Mouse (Mus musculus) cerebellum, adult 18-20 months (tissue): Measurements from ENCODE around the gene Ttc39d.
"Not testable (repeated sequence)": the region's sequence is repeated elsewhere in the genome, so short reads cannot be mapped to it uniquely, and the experiment has no call there.

ENCODE experiments used
- DNase-seq, 2 experiments: peaks; one replicate each; pipeline ENCODE4 v3.0.0; 2021

The Ttc39d gene

GRCm38 (mm10) chr17:80199160-80199778 is 8.0 kb upstream of the Ttc39d start:
- DNase-seq = no peak

DNA sequence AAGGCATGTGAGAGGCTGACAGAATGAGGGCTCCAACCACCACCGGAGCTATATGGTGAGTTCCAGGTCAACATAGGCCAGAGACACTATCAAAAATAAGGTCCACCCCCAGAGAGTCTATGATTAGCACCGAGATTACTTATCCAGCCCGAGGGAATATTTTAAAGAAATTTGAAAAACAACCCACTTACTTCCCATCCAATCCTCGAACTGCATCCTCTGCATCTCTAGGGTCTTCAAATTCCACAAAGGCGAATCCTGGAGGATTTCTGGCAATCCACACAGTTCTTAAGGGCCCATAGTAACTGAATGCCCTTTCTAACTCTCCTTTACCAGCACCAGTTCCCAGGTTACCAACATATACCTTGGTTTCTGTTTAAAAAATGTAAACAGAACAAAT is 1.6 kb upstream of the Ttc39d start:
- DNase-seq = no peak

GRCm38 (mm10) chr17:80206301-80206670 is 974 bp upstream of the Ttc39d start:
- peak; percentile 62 to 72 for DNase-seq

DNA sequence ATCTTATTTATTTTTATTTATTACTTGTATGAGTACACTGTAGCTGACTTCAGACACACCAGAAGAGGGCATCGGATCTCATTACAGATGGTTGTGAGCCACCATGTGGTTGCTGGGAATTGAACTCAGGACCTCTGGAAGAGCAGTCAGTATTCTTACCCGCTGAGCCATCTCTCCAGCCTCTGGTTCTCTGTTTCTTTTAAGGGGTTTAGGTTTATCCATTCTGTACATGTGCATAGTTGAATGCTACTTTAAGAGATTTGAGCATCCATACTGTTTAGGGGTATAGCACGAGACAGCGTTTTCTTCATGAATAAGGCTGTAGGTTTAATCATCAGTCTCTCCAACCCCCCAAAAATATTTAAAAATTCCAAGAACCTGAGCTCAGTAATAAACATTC is 6.7 kb downstream of the Ttc39d start:
- not testable (repeated sequence) for DNase-seq

GRCm38 (mm10) chr17:80220131-80220530 is 12.9 kb downstream of the Ttc39d start:
- no peak for DNase-seq

DNA sequence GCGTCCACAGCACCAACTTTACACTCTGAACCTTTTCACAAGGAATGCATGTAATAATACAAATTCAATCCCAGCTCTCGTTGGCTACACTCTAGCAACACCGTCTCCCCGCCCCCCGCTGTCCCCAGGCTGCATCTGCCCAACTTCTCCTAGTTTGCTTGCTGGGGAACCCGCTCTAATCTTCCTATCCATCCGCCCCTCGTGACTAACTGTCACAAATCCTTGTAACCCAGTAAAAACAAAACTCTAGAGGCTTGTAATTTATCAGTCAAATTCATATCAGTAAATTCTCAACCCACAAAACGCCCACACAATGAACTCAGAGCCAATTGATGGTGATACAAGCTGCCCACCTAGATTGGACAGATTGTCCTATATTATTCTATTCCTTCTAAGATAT is 13.9 kb downstream of the Ttc39d start:
- no peak for DNase-seq

GRCm38 (mm10) chr17:80221890-80222628 is 14.8 kb downstream of the Ttc39d start:
- DNase-seq = no peak

GRCm38 (mm10) chr17:80223829-80224228 is 16.6 kb downstream of the Ttc39d start:
- DNase-seq = no peak

GRCm38 (mm10) chr17:80224326-80225116 is 17.3 kb downstream of the Ttc39d start, which contains the start of gene Gemin6:
Gene Gemin6, plus strand, starts transcription at chr17:80224441.
- DNase-seq = peak; percentile 90 to 93

GRCm38 (mm10) chr17:80225142-80225541 is 17.9 kb downstream of the Ttc39d start:
- DNase-seq = not testable (repeated sequence)

- DNase-seq = peak; percentile 12 to 19
Measured at GRCm38 (mm10) chr17:80229396-80229795, 22.1 kb downstream of the Ttc39d start.

DNA sequence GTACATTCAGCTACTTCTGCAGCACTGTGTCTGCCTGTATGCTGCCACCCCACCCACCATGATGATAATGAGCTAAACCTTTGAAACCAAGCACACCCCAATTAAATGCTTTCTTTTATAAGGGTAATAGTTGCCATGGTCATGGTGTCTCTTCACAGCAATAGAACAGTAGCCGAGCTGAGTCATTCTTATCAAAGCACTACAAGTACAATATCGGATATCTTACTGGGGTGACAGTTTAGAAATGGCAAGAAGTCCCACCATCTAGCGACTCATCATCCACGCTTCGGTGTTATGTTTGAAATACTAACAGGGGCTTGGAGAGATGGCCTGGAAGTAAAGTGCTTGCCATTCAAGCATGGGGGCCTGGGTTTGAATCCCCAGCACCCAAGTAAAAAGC is 26.6 kb downstream of the Ttc39d start:
- no peak for DNase-seq

DNA sequence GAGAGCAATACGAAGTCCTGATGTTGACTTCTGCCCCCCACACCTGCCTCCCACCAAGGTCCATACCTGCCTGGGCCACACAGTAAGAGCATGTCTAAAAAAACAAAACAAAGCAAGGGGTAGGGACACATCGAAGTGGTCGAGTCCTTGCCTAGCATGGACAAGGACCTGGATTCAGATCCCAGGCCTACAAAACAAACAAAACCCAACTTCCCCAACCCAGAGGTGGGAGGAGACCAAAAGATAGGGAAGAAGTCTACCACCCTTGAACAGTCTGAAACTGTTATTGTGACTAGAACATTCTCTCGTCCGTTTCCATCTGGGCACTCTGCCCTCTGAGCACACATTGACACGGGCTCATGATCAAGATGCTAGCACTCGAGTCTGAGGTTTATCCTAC is 27.1 kb downstream of the Ttc39d start:
- no peak for DNase-seq

GRCm38 (mm10) chr17:80235477-80235876 is 28.2 kb downstream of the Ttc39d start:
- DNase-seq = no peak

DNA sequence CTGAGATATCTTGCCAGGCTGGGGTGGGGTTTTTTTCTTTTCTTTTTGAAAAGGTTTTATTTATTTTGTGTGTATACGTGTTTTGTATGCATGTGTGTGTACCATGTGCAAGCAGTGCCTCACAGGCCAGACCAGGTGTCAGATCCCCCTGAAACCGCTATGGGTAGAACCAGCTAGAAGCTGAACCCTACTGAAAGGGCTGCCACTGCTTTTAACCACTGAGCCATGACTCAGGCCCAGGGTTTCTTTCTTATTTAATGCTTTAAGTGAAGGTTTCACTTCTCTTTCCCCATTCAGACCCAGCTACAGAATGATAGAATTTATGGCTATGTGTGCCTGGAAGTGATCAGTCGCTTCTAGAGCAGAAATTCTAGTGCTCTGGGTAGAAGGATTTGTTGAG is 29.5 kb downstream of the Ttc39d start:
- DNase-seq = no peak

- no peak for DNase-seq
Measured at GRCm38 (mm10) chr17:80237475-80237874, 30.2 kb downstream of the Ttc39d start.

DNA sequence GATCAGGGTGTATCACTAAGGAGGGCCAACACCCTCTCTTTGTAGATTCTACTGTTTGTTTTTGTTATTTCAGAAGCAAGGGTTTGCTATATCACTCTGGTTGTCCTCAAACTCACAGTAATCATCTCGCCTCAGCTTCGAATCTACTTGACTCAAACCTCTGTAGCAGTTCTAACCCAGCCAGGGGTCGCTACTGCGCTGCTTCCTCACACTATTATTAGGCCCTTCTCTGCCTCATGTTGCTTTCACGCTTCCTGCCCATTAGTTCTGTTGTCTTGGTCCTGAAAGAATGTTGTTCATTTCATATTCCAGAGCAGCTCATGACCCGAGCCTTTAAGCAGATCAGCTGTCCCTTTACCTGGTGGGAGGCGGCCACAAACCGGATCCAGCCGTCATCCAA is 34.3 kb downstream of the Ttc39d start:
- DNase-seq = no peak

DNA sequence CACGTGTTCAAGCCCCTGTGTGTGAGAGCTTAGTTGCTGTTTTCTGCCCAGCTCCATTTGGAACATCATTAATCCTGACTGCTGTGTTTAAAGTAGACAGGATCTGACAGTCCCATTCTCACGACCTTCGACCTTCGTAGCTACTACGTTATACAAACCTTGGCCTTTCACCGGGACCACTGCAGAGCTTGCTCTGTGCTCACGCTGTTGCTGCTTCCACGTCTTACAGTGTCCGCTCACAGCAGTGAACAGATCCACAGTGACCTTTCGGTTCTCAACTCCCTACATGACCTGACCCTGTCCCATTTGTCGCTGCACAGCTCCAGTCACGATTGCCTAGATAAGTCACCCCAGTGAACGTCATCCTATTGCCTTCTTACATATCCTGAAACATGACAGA is 35.9 kb downstream of the Ttc39d start:
- DNase-seq = no peak

GRCm38 (mm10) chr17:80252757-80253525 is 45.7 kb downstream of the Ttc39d start:
- DNase-seq = no peak

DNA sequence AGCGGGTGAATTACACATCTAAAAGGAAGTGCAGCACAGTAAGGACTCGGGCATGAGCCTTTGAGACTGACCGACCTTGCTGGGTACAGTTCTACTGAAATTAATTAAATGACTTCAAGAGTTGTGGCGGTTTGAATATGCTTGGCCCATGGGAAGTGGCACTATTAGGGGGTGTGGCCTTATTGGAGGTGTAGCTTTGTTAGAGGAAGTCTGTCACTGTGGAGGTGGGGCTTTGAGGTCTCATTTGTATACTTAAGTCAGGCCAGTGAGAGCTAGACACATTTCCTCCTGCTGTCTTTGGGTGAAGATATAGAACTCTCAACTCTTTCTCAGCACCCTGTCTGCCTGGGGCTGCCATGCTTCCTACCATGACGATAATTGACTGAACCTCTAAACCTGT is 47.2 kb downstream of the Ttc39d start:
- DNase-seq = no peak

DNA sequence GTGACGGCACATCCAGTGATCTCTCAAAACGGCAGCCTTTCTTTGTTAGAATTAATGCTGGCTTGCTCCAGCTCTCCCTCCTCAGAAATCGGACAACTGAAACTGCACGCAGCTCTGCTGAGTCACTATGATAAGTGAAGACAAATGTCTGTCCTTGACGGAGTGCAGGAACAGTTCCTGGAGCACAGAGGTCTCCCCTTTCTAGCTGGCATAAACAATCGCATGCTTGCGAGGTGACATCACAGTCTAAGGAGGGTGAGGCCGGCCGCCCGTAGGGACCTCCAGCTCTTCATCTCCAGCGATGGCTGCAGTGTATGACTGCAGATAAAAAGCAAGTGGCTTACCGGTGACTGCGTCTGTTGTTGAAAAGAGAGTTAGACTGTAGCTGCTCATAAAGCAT is 47.9 kb downstream of the Ttc39d start:
- no peak for DNase-seq

DNA sequence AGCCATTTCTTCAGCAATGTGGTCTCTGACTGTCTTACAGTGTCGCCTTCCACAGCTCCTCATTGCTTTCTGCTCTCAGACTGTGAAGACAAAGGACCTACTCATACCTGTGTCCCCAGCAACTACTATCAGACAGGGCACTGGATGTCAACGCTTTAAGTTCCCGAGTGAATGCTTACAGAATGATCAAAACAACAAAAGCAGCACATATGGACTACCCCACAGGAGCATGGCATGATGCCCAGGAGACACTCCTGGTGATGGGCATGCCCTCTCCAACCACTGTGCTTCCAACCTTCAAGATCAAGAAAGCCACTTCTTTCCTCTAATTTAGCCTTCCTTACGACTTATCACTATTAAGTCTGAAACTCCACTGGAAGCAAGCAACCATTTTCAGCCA is 59.8 kb downstream of the Ttc39d start:
- peak; percentile 73 to 77 for DNase-seq
